Mouse (Mus musculus) CD4-positive naive resting alpha-beta T cell, adult 76 days (primary cell): ENCODE results near the gene Zfp641. TPM values are rescaled to one million over a fixed set of nuclear protein-coding genes. Genes with fewer than 3 reads are reported as not detected.

Source experiments
- total RNA-seq: library from RNA; stranded (reverse); gene quantifications from one replicate; pipeline ENCODE4 v1.2.4, GENCODE M21; 2023

Gene Zfp641
- not detected for total RNA-seq

GRCm38 (mm10) chr15:98295628-98296551 is at the start of gene Zfp641:
Zfp641 (minus strand) TSS chr15:98296161.

GRCm38 (mm10) chr15:98340887-98341286 is 44.9 kb upstream of the Zfp641 start, which contains the start of gene Olfr284:
Olfr284 (minus strand) TSS chr15:98340987.

GRCm38 (mm10) chr15:98317177-98317724 is 21.3 kb upstream of the Zfp641 start, which contains the start of gene Olfr285:
Olfr285 (minus strand) TSS chr15:98317353.

GRCm38 (mm10) chr15:98257193-98257592 is 38.8 kb downstream of the Zfp641 start, which contains the start of gene H1fnt:
H1fnt (minus strand) TSS chr15:98257293.

Other genes starting within 250 kb of the Zfp641 start
- gene Pfkm, start 203.6 kb downstream of the Zfp641 start, total RNA-seq: 8.7 TPM
- gene Senp1, start 202.4 kb downstream of the Zfp641 start, total RNA-seq: 51.6 TPM
- 14.3 TPM for gene Asb8, start 130.5 kb downstream of the Zfp641 start, total RNA-seq
- not detected for gene Ccdc184, start 129.0 kb downstream of the Zfp641 start, total RNA-seq
- gene Olfr288, start 100.6 kb downstream of the Zfp641 start, total RNA-seq: not detected
- gene Gm44579, start 75.2 kb downstream of the Zfp641 start, total RNA-seq: not detected
- not detected for gene Olfr287, start 75.1 kb downstream of the Zfp641 start, total RNA-seq
- gene Olfr286, start 61.7 kb downstream of the Zfp641 start, total RNA-seq: not detected
- gene H1fnt, start 38.9 kb downstream of the Zfp641 start, total RNA-seq: not detected
- gene Olfr285, start 21.2 kb upstream of the Zfp641 start, total RNA-seq: not detected
- gene Olfr284, start 44.8 kb upstream of the Zfp641 start, total RNA-seq: not detected
- gene Olfr283, start 84.8 kb upstream of the Zfp641 start, total RNA-seq: not detected
- gene Olfr282, start 135.1 kb upstream of the Zfp641 start, total RNA-seq: not detected
- not detected for gene Olfr281, start 156.4 kb upstream of the Zfp641 start, total RNA-seq
- gene OR5BS1P, start 173.7 kb upstream of the Zfp641 start, total RNA-seq: not detected
- gene Lalba, start 186.6 kb upstream of the Zfp641 start, total RNA-seq: not detected
- not detected for gene Olfr279, start 196.2 kb upstream of the Zfp641 start, total RNA-seq
- 49.4 TPM for gene Kansl2, start 238.1 kb upstream of the Zfp641 start, total RNA-seq